Mouse (Mus musculus): ENCODE results near the gene Cdca4. TPM values are rescaled to one million over a fixed set of nuclear protein-coding genes. Genes with fewer than 3 reads are reported as not detected.
A peak's percentile ranks its signal among the peaks of the same experiment; 100 is the strongest.

Cdca4 gene
- polyA plus RNA-seq, 1 experiment from 2014 or later = 88.0 TPM

- ATAC-seq = no peak
- 74% methylated on average over 14 of the region's 14 CpGs for WGBS
- H3K27ac ChIP-seq = no peak overlapping the region
- H3K27me3 ChIP-seq (replicated peaks) = no peaks in the 10 kb centered on the region
- H3K4me3 ChIP-seq (replicated peaks) = no peak overlapping the region
- no peak overlapping the region for H3K9ac ChIP-seq
- H3K4me1 ChIP-seq (replicated peaks) = peaks cover 8% of the 10 kb centered on the region; the same call in 1 of the 2 replicates
- no peak overlapping the region for H3K4me2 ChIP-seq (replicated peaks)
- no peaks in the 10 kb centered on the region for H3K9me3 ChIP-seq
- peaks cover 24% of the 10 kb centered on the region for H3K36me3 ChIP-seq
These were observed 14.3 kb downstream of the Cdca4 start for GRCm38 (mm10) chr12:112814682-112815470.

DNA sequence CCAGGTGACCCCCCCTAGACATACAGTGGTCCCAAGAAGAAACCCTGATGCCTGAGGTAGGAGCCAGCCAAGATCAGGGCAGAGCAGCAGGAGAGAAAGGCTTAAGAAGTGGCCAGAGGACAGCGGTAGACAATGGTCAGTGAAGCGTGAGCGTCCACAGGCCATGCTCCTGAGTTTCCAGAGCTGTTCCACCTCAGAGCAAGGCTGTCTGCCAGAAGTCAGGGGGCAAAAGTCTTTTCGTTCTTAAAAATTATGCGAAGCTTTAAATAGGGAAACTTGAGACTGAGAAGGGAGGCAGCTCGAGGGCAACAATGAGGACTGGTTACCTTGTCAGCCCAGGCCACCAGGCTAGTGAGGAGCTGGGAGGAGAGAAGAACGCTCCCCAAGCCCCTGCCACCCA lies 15.9 kb downstream of the Cdca4 start:
- no peaks in the 10 kb centered on the region for H3K27me3 ChIP-seq (replicated peaks)
- no peak overlapping the region for H3K9ac ChIP-seq
- peaks cover 9% of the 10 kb centered on the region for H3K36me3 ChIP-seq
- H3K4me3 ChIP-seq (replicated peaks) = no peak overlapping the region
- no peak overlapping the region for H3K4me2 ChIP-seq (replicated peaks)
- WGBS = 92% methylated on average over 7 of the region's 7 CpGs
- no peak overlapping the region for H3K27ac ChIP-seq
- no peak for ATAC-seq
- no peaks in the 10 kb centered on the region for H3K9me3 ChIP-seq
- H3K4me1 ChIP-seq (replicated peaks) = peaks cover 11% of the 10 kb centered on the region

- no peak overlapping the region for H3K4me3 ChIP-seq (replicated peaks)
- 64% methylated on average over 19 of the region's 19 CpGs for WGBS
These were observed 18.9 kb downstream of the Cdca4 start for GRCm38 (mm10) chr12:112810092-112810885.

DNA sequence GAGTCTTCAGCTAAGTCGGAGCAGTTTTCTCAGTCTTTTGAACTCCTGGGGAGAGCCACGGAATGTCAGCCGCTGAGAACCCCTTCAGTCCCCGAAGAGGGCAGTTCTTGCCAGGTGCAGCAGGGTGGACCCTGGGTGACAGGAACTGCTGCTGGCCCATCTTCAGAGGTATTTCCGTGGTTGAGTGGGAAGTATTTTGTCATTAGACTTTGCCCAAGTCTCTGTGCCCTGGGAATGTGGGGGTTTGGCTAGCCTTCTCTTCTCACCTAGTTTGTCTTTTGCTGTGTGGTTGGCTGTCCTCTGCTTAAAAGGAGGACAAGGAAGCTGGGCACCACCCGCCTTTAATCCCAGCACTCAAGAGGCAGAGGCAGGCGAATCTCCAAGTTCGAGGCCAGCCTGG lies 19.6 kb downstream of the Cdca4 start:
- no peaks in the 10 kb centered on the region for H3K27me3 ChIP-seq (replicated peaks)
- no peak for ATAC-seq
- H3K4me2 ChIP-seq (replicated peaks) = peak overlapping the region; percentile 94
- H3K9ac ChIP-seq = peak overlapping the region; percentile 55; the same call in 1 of the 2 replicates
- peaks cover 14% of the 10 kb centered on the region for H3K4me1 ChIP-seq (replicated peaks)
- peak overlapping the region; percentile 58 for H3K4me3 ChIP-seq (replicated peaks)
- no peaks in the 10 kb centered on the region for H3K36me3 ChIP-seq
- H3K27ac ChIP-seq = no peak overlapping the region
- WGBS = 15% methylated on average over 8 of the region's 8 CpGs
- no peaks in the 10 kb centered on the region for H3K9me3 ChIP-seq

More at GRCm38 (mm10) chr12:112810092-112810885, 18.9 kb downstream of the Cdca4 start:
- H3K4me2 ChIP-seq (replicated peaks) = peak overlapping the region; percentile 94
- peaks cover 14% of the 10 kb centered on the region for H3K4me1 ChIP-seq (replicated peaks)
- no peaks in the 10 kb centered on the region for H3K36me3 ChIP-seq
- no peak overlapping the region for H3K27ac ChIP-seq
- H3K9ac ChIP-seq = no peak overlapping the region
- H3K27me3 ChIP-seq (replicated peaks) = no peaks in the 10 kb centered on the region
- no peaks in the 10 kb centered on the region for H3K9me3 ChIP-seq
- no peak for ATAC-seq

DNA sequence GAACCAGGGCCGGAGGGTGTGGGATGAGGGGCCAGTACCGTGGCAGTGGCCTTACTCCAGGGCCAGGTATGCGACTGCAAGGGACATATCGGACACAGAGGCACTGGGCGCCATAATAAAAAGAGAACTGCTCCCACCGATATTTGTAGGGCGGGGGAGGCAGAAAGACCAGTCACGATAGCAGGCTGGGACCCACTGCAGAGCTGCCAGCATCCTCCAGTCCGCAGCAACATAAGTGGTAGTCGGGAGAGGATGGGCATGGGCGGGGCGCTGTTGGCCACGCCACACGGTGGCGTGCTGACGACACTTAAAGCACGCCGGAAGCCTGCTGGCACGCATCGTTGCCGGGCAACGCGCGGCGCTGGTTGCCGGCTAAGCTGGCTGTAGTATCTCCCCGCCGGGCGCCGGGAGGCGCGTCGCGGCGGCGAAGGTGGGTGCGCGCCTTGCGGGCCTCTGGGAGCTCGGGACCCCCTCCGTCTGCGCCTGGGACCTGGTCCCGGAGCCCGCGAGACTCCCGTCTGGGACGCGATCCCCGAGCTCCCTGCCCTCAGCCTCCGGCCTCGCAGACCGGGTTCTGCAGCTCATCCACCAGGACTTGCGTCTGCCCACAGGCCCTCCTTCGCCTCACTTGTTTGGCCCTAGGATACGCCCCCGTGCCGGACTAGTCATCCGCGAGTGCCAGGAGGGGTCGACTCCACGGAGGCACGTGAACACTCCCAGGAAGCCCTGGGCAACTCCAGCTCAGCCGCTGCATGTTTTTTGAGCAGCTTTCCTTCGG lies 20.4 kb downstream of the Cdca4 start, which contains the start of gene Clba1:
TSS of gene Clba1 (plus strand) at position 351 of the 778 bp plus-strand sequence.
- Histone ChIP-seq H3K36me3 (no peaks in the 10 kb centered on the region), H3K4me3 (replicated peaks) (peak within 1 kb of the TSS; percentile 58), H3K9me3 (no peaks in the 10 kb centered on the region), H3K4me2 (replicated peaks) (peak within 1 kb of the TSS; percentile 94), H3K9ac (peak within 1 kb of the TSS; percentile 55), H3K4me1 (replicated peaks) (peaks cover 14% of the 10 kb centered on the region), H3K27ac (no peak within 1 kb of the TSS), H3K27me3 (replicated peaks) (no peaks in the 10 kb centered on the region; the same call in 1 of the 2 replicates)
- ATAC-seq = peak; percentile 96
- WGBS = under 1% methylated on average over 64 of the region's 64 CpGs

- Histone ChIP-seq H3K4me3 (replicated peaks) (peak overlapping the region; percentile 58), H3K27ac (no peak overlapping the region), H3K9me3 (no peaks in the 10 kb centered on the region), H3K4me2 (replicated peaks) (peak overlapping the region; percentile 94), H3K36me3 (no peaks in the 10 kb centered on the region), H3K9ac (peak overlapping the region; percentile 39), H3K27me3 (replicated peaks) (no peaks in the 10 kb centered on the region; the same call in 1 of the 2 replicates), H3K4me1 (replicated peaks) (peaks cover 18% of the 10 kb centered on the region)
- 71% methylated on average over 5 of the region's 5 CpGs for WGBS
- peak; percentile 35 for ATAC-seq
These were observed 21.0 kb downstream of the Cdca4 start for GRCm38 (mm10) chr12:112808212-112808586.

DNA sequence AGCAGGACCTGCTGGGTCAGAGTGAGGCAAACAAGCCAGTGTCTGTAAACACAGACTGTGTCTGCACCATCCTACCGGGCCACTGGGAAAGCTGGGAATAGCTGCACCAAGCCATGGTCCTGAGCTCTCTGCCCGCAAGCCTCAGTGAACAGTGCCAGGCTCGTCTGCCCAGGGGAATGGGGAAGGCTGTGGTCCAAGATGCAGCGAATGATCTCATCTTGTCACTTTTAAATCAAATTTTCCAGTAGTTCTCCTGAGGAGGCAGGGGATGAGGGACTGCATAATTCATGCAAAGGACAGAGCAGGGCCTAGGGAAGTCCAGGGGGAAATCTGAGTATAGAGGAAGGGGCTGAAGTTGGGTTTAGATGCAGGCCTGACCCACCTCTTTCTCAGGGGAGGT lies 21.4 kb downstream of the Cdca4 start:
- H3K4me2 ChIP-seq (replicated peaks) = no peak overlapping the region
- no peaks in the 10 kb centered on the region; the same call in 1 of the 2 replicates for H3K27me3 ChIP-seq (replicated peaks)
- peak overlapping the region; percentile 39; the same call in 1 of the 2 replicates for H3K9ac ChIP-seq
- H3K4me1 ChIP-seq (replicated peaks) = peaks cover 18% of the 10 kb centered on the region
- no peak for ATAC-seq
- H3K27ac ChIP-seq = no peak overlapping the region
- WGBS = 84% methylated on average over 4 of the region's 4 CpGs
- H3K36me3 ChIP-seq = no peaks in the 10 kb centered on the region
- no peaks in the 10 kb centered on the region for H3K9me3 ChIP-seq
- H3K4me3 ChIP-seq (replicated peaks) = no peak overlapping the region

- Histone ChIP-seq H3K27ac (no peak overlapping the region), H3K9me3 (no peaks in the 10 kb centered on the region), H3K4me1 (replicated peaks) (peaks cover 28% of the 10 kb centered on the region), H3K36me3 (no peaks in the 10 kb centered on the region), H3K9ac (no peak overlapping the region), H3K4me3 (replicated peaks) (no peak overlapping the region), H3K4me2 (replicated peaks) (no peak overlapping the region), H3K27me3 (replicated peaks) (peaks cover 8% of the 10 kb centered on the region)
- 70% methylated on average over 6 of the region's 6 CpGs for WGBS
- ATAC-seq = no peak
These were observed 23.2 kb downstream of the Cdca4 start for GRCm38 (mm10) chr12:112806044-112806443.

DNA sequence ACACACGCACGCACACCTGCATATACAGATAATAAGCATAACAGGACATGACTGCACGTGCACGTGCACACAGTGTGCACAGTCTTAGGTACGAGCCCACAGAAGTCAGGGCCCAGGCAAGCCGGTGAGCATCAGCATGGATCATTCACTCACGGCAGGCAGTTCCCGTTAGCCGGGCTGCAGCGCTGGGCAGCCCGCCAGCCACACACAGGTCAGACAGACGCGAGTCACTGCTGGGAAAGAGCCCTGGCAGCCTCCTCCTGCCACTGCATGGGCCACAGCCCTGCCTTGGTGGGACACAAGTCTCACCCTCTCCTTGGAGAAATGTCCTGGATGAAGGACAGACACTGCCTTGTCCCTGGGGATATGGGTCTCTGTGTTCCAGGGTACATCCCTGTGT lies 25.2 kb downstream of the Cdca4 start:
- H3K9me3 ChIP-seq = no peaks in the 10 kb centered on the region
- H3K4me1 ChIP-seq (replicated peaks) = peaks cover 29% of the 10 kb centered on the region
- H3K27me3 ChIP-seq (replicated peaks) = peaks cover 8% of the 10 kb centered on the region
- H3K27ac ChIP-seq = no peak overlapping the region
- WGBS = 42% methylated on average over 13 of the region's 13 CpGs
- H3K36me3 ChIP-seq = no peaks in the 10 kb centered on the region
- H3K9ac ChIP-seq = no peak overlapping the region
- ATAC-seq = no peak
- no peak overlapping the region for H3K4me2 ChIP-seq (replicated peaks)
- H3K4me3 ChIP-seq (replicated peaks) = no peak overlapping the region

- no peak for ATAC-seq
- H3K27ac ChIP-seq = no peak overlapping the region
- peaks cover 32% of the 10 kb centered on the region for H3K4me1 ChIP-seq (replicated peaks)
- no peaks in the 10 kb centered on the region for H3K36me3 ChIP-seq
- no peak overlapping the region for H3K9ac ChIP-seq
- WGBS = 13% methylated on average over 3 of the region's 3 CpGs
- H3K4me3 ChIP-seq (replicated peaks) = no peak overlapping the region
- no peaks in the 10 kb centered on the region for H3K9me3 ChIP-seq
- H3K27me3 ChIP-seq (replicated peaks) = peaks cover 8% of the 10 kb centered on the region
- H3K4me2 ChIP-seq (replicated peaks) = peak overlapping the region; percentile 100; the same call in 1 of the 2 replicates
These were observed 26.3 kb downstream of the Cdca4 start for GRCm38 (mm10) chr12:112802917-112803316.

DNA sequence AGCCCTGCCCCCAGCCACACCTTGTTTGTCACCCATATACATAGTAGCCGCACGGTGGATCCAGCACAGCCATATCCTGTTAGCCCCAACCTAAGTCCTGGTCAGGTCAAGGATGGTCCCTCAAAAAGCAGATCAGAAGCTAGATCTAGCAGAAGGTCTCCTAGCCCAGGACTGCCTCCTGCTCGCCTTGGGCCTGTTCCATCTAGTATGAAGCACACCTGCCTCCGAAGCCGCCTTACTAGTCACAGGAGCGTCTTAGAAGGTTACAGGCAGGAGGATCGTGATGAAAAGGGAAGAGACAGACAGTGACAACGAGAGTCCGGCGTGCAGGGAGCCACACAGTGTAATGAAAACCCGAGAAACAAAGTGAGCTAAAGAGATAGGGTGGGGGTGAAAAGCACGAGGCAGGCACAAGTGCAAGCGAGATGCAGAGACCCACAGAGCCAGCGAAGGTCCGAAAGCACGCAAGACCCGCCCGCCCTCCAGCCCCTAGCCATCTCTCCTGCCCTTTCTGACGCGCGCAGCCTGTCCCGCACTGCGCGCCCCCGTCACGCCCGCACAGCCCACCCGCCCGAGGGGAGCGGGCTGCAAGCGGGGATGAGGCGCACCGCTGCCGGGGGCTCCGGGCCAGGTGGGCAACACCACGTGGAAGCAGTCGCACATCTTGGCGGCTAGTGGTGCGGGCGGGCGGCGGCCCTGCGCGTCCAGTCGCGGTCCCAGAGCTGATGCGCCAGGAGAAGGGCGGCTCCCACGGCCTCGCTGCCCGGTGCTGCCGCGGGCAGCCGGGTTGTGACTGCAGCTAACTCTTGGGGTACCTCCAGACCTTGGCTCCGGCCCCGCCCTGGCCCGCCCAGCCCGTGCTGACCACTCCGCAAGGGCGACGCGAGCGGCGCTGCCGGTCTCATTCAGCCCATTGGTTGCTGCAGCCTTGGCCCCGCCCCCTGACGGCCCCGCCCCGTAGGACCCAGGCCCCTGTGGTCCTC lies 27.1 kb downstream of the Cdca4 start, which contains the start of gene Ahnak2:
TSS of gene Ahnak2 (minus strand) at position 794 of the 983 bp plus-strand sequence.
- H3K4me2 ChIP-seq (replicated peaks) = peak within 1 kb of the TSS; percentile 100
- peak; percentile 61 for ATAC-seq
- peak within 1 kb of the TSS; percentile 48 for H3K9ac ChIP-seq
- no peaks in the 10 kb centered on the region for H3K36me3 ChIP-seq
- H3K4me3 ChIP-seq (replicated peaks) = peak within 1 kb of the TSS; percentile 54
- 3% methylated on average over 67 of the region's 69 CpGs for WGBS
- H3K4me1 ChIP-seq (replicated peaks) = peaks cover 40% of the 10 kb centered on the region
- no peaks in the 10 kb centered on the region for H3K9me3 ChIP-seq
- no peak within 1 kb of the TSS for H3K27ac ChIP-seq
- peaks cover 8% of the 10 kb centered on the region for H3K27me3 ChIP-seq (replicated peaks)
